ENCODE assay signal across 10 mouse cellular contexts in genomic region chr16:56771163-56772105, GRCm38 (mm10). TPM values are rescaled to one million over a fixed set of nuclear protein-coding genes. Genes with fewer than 3 reads are reported as not detected.
DNase-seq lines count a peak whose midpoint lies in the region; ATAC-seq and TF ChIP-seq lines count a peak whose summit lies in the region.
"Had no signal": no experiment of that assay in that cellular context is flagged by ENCODE, and none has a peak within 500 bp of the region (broad histone marks: within the 10 kb centered on the region; RNA-seq: fewer than 3 reads in every experiment).

No protein-coding gene starts in this region.

- no peak overlapping the region for H3K9ac ChIP-seq in forebrain, embryonic 11.5 days (ENCODE audit: low read length)
- H3K9ac ChIP-seq: embryonic facial prominence, embryonic 13.5 days had no signal

- peak; percentile 75 for ATAC-seq in forebrain, embryonic 11.5 days (replicated peaks; ENCODE audit: low FRiP score)
- peak; percentile 91 for ATAC-seq in megakaryocyte-erythroid progenitor cell, adult 5-6 weeks (replicated peaks; ENCODE audit: low FRiP score, low TSS enrichment, poor library complexity, severe bottlenecking)

- intact Hi-C loops in left cerebral cortex, adult 2 months (cut with DNase I), result loop anchor here (1.0 to 10.0 kb wide), 4 partner anchors 149 to 833 kb away; partner anchors contain the start of gene Cmss1

- no peaks in the 10 kb centered on the region for H3K4me1 ChIP-seq in forebrain, embryonic 11.5 days (replicated peaks; ENCODE audit: control insufficient read depth, insufficient read depth, low read length)
- H3K4me1 ChIP-seq: embryonic facial prominence, embryonic 13.5 days had no signal

- no peaks in the 10 kb centered on the region for H3K36me3 ChIP-seq in forebrain, embryonic 11.5 days (ENCODE audit: control insufficient read depth, insufficient read depth, low read length)
- H3K36me3 ChIP-seq: embryonic facial prominence, embryonic 13.5 days had no signal

- no peak overlapping the region for H3K4me2 ChIP-seq in forebrain, embryonic 11.5 days (ENCODE audit: low read depth, low read length, severe bottlenecking)
- H3K4me2 ChIP-seq: embryonic facial prominence, embryonic 13.5 days had no signal

- DNase-seq in ovary, postnatal 14 days (ENCODE audit: low spot score), result peak; percentile 50
- no peak for DNase-seq in ovary, postnatal 36 days (ENCODE audit: low spot score)
- peak; percentile 86 for DNase-seq in brain, adult 2 months (ENCODE audit: low read depth, low spot score)
- DNase-seq in forebrain, embryonic 11.5 days (ENCODE audit: low spot score), result no peak
- DNase-seq in induced T-regulatory cell, adult 2 months (ENCODE audit: low read depth), result peak; percentile 59
- peak; percentile 46 for DNase-seq in left cerebral cortex, adult 2 months (ENCODE audit: extremely low spot score in 1 of 2, low spot score in 2 of 2)
- peak; percentile 13 for DNase-seq in thymus, postnatal 14 days

- WGBS in forebrain, embryonic 11.5 days, result 51% methylated on average over 10 of the region's 10 CpGs

- no peaks in the 10 kb centered on the region for H3K9me3 ChIP-seq in forebrain, embryonic 11.5 days (ENCODE audit: control insufficient read depth, low read length)
- H3K9me3 ChIP-seq: embryonic facial prominence, embryonic 13.5 days had no signal

- H3K4me3 ChIP-seq in forebrain, embryonic 11.5 days (ENCODE audit: low read depth, low read length), result no peak overlapping the region
- H3K4me3 ChIP-seq in left cerebral cortex, adult 2 months, result no peak overlapping the region
- H3K4me3 ChIP-seq: embryonic facial prominence, embryonic 13.5 days had no signal

- no peaks in the 10 kb centered on the region for H3K27me3 ChIP-seq in forebrain, embryonic 11.5 days (ENCODE audit: control insufficient read depth, insufficient read depth, low read length)

- H3K27ac ChIP-seq in forebrain, embryonic 11.5 days (ENCODE audit: low read depth, low read length), result no peak overlapping the region
- no peak overlapping the region for H3K27ac ChIP-seq in left cerebral cortex, adult 2 months
- H3K27ac ChIP-seq: embryonic facial prominence, embryonic 13.5 days had no signal

- TF ChIP-seq CTCF in left cerebral cortex, adult 2 months (IDR thresholded peaks at IDR 0.05), result peak; percentile 91

RNA-seq across cellular contexts. Expression of gene Adgrg7, which starts 24.2 kb away (rescaled TPM):
- not detected in 2 replicates for polyA plus RNA-seq in forebrain, embryonic 11.5 days (2014; fragmentation: Nextera tagmentation; extraction: Ambion mirVana)
- total RNA-seq in left cerebral cortex, adult 2 months (2021), result not detected
- total RNA-seq in megakaryocyte-erythroid progenitor cell, adult 5-6 weeks (2014; fragmentation: Nextera tagmentation), result 7.8 and 11.7 TPM in 2 replicates
- 27.6 and 32.6 TPM in 2 replicates for total RNA-seq in megakaryocyte-erythroid progenitor cell, adult 5-6 weeks (2017)
- total RNA-seq: neutrophil, adult 5-6 weeks had no signal
- polyA plus RNA-seq: embryonic facial prominence, embryonic 13.5 days had no signal

RNA-seq across cellular contexts. Expression of gene Tfg, which starts 54.2 kb away (rescaled TPM):
- 200 and 208 TPM in 2 replicates for polyA plus RNA-seq in forebrain, embryonic 11.5 days (2014; fragmentation: Nextera tagmentation; extraction: Ambion mirVana)
- total RNA-seq in left cerebral cortex, adult 2 months (2021), result 10 to 100 TPM; 50.0 to 55.7 TPM
- 110 and 124 TPM in 2 replicates for total RNA-seq in megakaryocyte-erythroid progenitor cell, adult 5-6 weeks (2014; fragmentation: Nextera tagmentation)
- 69.1 and 143 TPM in 2 replicates for total RNA-seq in megakaryocyte-erythroid progenitor cell, adult 5-6 weeks (2017)

Comparison
In these comparisons a context has a peak if more than half of its experiments do, and no peak if none do; other contexts are left out.
1. DNase-seq: peak in ovary, postnatal 14 days (single experiment), brain, adult 2 months (single experiment), induced T-regulatory cell, adult 2 months (single experiment), left cerebral cortex, adult 2 months (2 of 2) and thymus, postnatal 14 days (single experiment); none in ovary, postnatal 36 days (single experiment) and forebrain, embryonic 11.5 days (single experiment).
2. RNA of gene Adgrg7, which starts 24.2 kb away (total RNA-seq): 7.8 to 32.6 TPM in megakaryocyte-erythroid progenitor cell, adult 5-6 weeks; not detected in left cerebral cortex, adult 2 months; every median in the first group is over 4 times any median in the second.